Mouse (Mus musculus) skeletal muscle tissue, adult 2 months (tissue): ENCODE measurements around the gene Zfp951.
"Not testable (repeated sequence)": the region's sequence is repeated elsewhere in the genome, so short reads cannot be mapped to it uniquely, and the experiment has no call there.

Source experiments
- DNase-seq: peaks from one replicate; pipeline ENCODE4 v3.0.0-alpha.2; 2012; ENCODE audit warnings: low read depth, low spot score

Gene Zfp951

DNA sequence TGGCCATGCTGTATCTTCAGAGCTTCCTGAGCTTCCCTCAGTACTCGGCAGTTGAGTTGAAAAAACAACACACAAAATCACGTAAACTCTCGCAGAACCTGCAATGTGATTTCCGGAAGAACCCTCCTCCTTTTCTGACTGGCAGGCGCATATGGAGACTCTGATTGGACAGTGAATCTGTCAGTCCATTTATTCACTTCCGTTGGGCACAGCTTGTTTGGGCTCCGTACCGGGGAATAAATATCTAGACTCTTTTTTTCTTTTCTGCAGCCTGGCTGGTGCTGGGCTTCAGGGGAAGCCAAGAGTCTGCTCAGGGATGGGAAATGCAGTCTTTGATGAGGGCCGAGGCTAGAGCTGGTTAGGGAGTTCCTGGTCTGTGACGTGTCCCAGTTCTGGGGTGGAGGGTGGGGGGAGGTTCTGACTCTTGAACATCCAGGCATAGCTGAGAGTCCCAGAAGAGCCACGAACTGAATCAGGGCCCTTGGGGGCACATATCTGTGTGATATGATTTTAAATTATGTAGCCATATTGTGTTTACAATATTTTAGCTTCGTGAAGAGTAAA lies at the start of gene Zfp951:
Zfp951 (minus strand) TSS at position 109 of the 564 bp plus-strand sequence.
- DNase-seq, result peak; percentile 49

DNA sequence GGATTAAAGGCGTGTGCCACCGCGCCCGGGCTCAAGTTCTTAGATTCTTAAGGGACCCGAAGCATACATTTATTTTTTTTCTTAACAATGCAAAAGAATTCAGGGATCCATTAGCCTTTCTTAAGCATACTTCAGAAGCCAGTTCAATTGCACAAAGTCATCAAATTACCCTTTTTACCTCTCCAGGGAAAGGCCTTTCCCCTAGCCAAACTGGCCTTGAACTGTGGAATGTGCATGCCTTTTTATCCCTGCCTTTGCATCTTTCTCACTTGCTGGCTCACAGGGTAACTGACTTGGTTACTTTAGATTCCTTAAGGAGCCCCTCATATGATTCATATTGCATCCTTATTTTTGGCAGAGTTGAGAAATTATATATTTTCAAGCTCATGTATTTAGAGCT lies 46.7 kb upstream of the Zfp951 start:
- DNase-seq, result not testable (repeated sequence)

DNA sequence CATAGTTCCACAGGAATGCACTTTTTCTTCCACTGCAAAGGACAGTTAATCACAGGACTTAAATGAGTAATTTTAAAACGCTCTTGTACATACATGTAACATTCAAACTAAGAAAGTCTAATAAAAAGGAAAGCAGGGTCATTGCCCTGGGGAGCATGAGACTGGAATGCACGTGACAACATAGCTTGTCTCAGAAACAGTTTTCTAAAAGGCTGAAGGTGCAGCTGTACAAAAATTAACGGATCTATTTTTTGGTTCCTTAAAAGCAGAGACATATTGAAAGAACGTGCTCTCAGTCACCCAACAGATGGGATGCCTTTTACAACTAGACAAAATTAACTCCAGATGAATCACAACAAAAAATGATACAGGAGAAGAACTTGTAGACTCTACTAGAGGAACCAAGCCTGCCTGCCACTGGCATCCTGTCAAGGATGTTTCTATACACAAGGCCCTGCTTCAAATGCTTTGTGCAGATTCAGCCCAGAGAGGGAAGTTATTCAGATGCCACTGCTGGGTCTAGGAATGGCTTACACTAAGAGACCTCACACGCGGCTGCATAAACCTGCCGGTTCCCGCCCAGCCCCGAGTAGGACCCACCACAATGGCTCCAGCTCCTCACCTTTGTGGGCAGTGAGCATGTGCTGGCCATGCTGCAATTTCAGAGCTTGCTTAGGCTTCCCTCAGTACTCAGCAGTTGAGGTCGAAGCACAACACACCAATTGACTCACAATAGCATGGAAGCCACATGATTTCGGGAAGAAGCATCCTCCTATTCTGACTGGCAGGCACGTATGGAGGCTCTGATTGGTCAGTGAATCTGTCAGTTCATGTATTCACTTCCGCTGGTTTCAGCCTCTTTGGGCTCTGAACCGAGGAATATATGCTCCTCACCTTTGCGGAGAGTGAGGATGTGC lies 567 bp downstream of the Zfp951 start:
- DNase-seq, result peak; percentile 3

DNA sequence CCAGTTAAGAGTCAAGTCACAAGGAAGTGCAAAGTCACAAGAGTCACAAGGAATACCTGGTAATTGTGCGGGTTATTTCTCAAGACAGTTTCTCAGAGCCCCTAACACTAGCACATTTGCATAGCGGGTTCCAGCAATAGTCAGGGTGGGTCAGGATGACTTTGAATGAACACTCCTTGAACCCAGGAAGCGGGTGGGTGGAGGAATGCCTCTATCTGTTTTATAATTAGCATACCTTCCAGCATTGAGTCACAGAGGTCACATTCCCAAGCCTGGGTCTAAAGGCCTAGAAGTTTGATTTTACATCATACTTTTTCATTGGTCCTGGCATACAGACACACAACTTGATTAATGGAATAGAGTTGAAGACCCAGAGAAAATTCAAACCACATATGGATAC lies 5.3 kb downstream of the Zfp951 start:
- not testable (repeated sequence) for DNase-seq

DNA sequence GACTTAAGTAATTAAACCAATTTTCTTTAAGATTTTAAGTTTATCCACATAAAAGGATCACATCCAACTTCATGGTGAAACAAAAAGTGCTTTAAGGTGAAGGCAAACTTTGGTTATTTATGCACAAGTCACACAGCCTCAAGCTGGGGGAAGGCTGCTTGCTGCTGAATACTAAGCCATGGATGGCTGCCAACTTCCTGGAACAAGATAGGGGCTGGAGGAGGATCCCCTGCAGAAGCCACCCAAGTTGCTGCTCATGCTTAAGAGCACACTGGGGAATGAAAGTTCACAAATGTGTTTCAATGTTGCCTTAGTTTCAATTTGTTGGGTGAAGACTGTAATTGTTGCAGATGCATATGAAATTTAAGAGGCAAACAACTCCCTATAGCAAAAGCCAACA lies 26.5 kb downstream of the Zfp951 start:
- no peak for DNase-seq

DNA sequence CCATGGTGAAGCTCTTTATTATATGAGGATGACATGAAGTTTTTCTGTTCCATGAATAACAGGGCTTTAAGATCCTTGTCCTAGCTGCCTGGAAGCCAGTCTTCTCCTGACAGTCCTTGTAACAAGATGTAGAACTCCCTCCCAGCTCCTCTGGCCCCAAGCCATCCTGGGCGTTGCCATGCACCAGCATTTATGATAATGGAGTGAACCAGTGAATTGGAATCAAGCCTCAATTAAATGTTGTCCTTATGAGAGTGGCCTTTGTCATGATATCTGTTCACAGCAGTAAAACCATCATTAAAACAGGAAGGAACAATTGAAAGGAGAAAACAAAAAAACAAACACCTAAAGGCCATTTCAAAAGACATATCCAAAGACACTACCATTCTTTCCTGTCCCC lies 30.3 kb downstream of the Zfp951 start:
- DNase-seq, result no peak

DNA sequence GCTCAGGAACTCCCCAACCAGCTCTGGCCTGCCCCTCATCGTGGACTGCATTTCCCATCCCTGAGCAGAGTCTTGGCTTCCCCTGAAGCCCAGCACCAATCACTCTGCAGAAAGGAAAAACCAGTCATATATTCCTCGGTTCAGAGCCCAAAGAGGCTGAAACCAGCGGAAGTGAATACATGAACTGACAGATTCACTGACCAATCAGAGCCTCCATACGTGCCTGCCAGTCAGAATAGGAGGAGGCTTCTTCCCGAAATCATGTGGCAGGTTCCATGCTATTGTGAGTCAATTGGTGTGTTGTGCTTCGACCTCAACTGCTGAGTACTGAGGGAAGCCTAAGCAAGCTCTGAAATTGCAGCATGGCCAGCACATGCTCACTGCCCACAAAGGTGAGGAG lies 89.7 kb downstream of the Zfp951 start:
- not testable (repeated sequence) for DNase-seq
